Mouse (Mus musculus): ENCODE data around the gene Piezo1. TPM values are rescaled to one million over a fixed set of nuclear protein-coding genes. Genes with fewer than 3 reads are reported as not detected.

The Piezo1 gene
- polyA plus RNA-seq, 1 experiment from 2014 or later, result 2.1 TPM

DNA sequence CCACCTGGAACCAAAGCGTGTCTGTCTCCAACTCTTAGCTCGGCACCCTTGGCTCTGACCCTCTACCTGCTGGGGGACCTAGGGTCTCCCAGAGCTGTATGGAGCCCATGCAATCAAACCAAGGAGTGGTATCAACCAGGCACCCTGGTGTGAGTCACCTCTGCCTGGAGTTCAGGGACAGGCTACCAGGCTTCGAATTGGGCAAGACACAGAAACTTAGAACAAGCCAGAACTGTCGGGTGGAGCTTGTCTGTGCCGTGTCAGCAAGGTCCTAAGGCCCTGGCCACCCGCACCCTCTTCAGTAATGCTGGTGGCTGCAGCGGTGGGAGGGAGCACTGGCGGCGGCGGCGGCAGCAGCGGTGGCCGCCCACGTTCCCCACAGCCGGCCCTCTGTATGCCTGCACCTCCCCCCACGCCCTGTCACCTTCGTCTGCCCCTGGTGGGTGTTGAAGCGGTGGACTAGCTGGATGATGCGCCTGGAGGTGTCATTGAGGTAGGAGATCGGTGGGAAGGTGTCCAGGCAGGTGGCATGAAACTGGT, 114.5 kb downstream of the Piezo1 start:
- H3K27ac ChIP-seq (replicated peaks), result no peak overlapping the region
- peaks cover 11% of the 10 kb centered on the region for H3K4me1 ChIP-seq
- no peak overlapping the region for H3K9ac ChIP-seq (replicated peaks)
- H3K36me3 ChIP-seq, result peaks cover 38% of the 10 kb centered on the region
- no peaks in the 10 kb centered on the region for H3K27me3 ChIP-seq
- WGBS, result 89% methylated on average over 20 of the region's 20 CpGs
- H3K4me3 ChIP-seq, result no peak overlapping the region
- no peaks in the 10 kb centered on the region for H3K9me3 ChIP-seq
- ATAC-seq (replicated peaks), result no peak
- H3K4me2 ChIP-seq (replicated peaks), result no peak overlapping the region

DNA sequence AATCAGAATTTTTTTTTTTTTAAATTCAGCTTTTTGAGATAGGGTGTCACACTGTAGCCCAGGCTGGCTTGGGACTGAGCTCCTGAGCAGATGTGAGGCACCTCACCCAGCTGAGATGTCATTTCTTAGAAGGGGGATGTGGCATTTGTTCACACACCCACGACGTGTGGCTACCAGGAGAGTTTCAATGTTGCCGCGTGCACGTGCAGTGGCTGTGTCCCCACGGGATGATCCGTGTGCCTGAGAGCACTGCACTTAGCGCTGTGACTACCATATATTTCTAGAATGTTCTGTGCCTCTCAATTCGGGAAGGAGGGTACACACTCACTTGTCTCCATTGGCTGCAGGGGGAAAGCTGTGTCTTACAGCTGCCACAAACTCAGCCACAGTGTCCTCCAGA, 115.0 kb downstream of the Piezo1 start:
- 96% methylated on average over 9 of the region's 9 CpGs for WGBS
- Histone ChIP-seq H3K27me3 (no peaks in the 10 kb centered on the region), H3K4me2 (replicated peaks) (no peak overlapping the region), H3K36me3 (peaks cover 38% of the 10 kb centered on the region), H3K27ac (replicated peaks) (no peak overlapping the region), H3K4me3 (no peak overlapping the region), H3K9me3 (no peaks in the 10 kb centered on the region), H3K9ac (replicated peaks) (no peak overlapping the region), H3K4me1 (peaks cover 11% of the 10 kb centered on the region)
- ATAC-seq (replicated peaks), result no peak

- 89% methylated on average over 6 of the region's 6 CpGs for WGBS
- Histone ChIP-seq H3K36me3 (peaks cover 38% of the 10 kb centered on the region), H3K27ac (replicated peaks) (no peak overlapping the region)
Observed at GRCm38 (mm10) chr8:122435375-122435774, 115.8 kb downstream of the Piezo1 start.

GRCm38 (mm10) chr8:122433269-122433905, 117.7 kb downstream of the Piezo1 start:
- Histone ChIP-seq H3K27me3 (no peaks in the 10 kb centered on the region), H3K9me3 (no peaks in the 10 kb centered on the region), H3K27ac (replicated peaks) (no peak overlapping the region), H3K9ac (replicated peaks) (no peak overlapping the region), H3K4me2 (replicated peaks) (no peak overlapping the region), H3K4me1 (peaks cover 11% of the 10 kb centered on the region), H3K4me3 (no peak overlapping the region), H3K36me3 (peaks cover 34% of the 10 kb centered on the region)
- peak; percentile 32 for ATAC-seq (replicated peaks)
- 66% methylated on average over 11 of the region's 11 CpGs for WGBS

More at GRCm38 (mm10) chr8:122435375-122435774, 115.8 kb downstream of the Piezo1 start:
- no peaks in the 10 kb centered on the region for H3K9me3 ChIP-seq
- H3K27me3 ChIP-seq, result no peaks in the 10 kb centered on the region
- no peak overlapping the region for H3K4me3 ChIP-seq
- H3K9ac ChIP-seq (replicated peaks), result no peak overlapping the region
- no peak for ATAC-seq (replicated peaks)
- peaks cover 11% of the 10 kb centered on the region for H3K4me1 ChIP-seq
- H3K4me2 ChIP-seq (replicated peaks), result no peak overlapping the region

DNA sequence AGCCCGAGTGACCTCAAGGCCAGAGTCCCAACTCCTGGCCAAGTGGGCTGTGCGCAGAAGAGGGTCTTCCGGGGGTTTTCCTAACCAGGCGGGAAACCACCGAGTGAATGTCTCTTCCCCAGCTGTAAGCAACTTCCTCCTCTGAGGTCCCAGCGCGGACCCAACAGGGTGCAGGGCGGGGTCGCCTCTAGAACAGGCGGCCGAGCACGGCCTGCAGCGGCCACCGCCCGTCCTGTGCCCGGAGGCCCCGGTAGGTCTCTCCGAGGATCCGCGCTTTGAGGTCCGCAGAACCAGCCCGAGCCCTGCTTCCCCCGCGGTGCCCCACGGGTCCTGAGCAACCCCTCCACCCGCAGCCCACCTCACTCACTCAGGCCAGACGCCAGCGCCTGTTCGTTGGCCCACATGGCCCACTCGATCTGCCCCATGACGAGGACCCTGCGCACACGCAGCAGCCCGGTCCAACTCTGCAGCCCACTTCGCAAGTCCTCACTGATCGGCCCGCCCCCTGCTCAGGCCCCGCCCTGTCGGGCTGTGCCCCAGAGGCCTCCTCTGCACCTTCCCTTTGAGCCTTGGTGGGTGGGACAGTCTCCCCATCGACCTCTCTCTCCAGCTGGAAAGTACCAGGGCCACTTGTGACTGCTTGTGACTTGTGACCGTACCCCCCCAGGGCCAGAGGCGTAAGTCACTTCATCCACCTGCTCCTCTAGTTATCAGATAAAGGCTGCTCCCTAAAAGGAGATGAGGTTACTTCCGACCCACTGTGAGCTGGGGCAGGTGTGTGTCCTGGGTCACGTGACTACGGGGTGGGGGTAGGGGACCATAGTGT, 118.5 kb downstream of the Piezo1 start, which contains the start of gene Cyba:
Cyba (minus strand) TSS at position 488 of the 826 bp plus-strand sequence.
- Histone ChIP-seq H3K4me2 (replicated peaks) (peak within 1 kb of the TSS; percentile 57), H3K27ac (replicated peaks) (no peak within 1 kb of the TSS), H3K36me3 (peaks cover 32% of the 10 kb centered on the region), H3K4me1 (peaks cover 11% of the 10 kb centered on the region), H3K27me3 (no peaks in the 10 kb centered on the region), H3K9me3 (no peaks in the 10 kb centered on the region), H3K9ac (replicated peaks) (peak within 1 kb of the TSS; percentile 18; the same call in 1 of the 2 replicates), H3K4me3 (peak within 1 kb of the TSS; percentile 35)
- whole genome bisulfite sequencing, result 6% methylated on average over 43 of the region's 45 CpGs
- ATAC-seq (replicated peaks), result peak; percentile 66

Small RNA genes lying within 50 kb of the gene (microRNA-seq; reads per million reads assigned to microRNA genes)
- not detected for gene Gm24366

Other genes starting within 250 kb of the Piezo1 start
- gene Trhr2, start 190.6 kb downstream of the Piezo1 start, polyA plus RNA-seq (2015; fragmentation: Nextera tagmentation; extraction: Ambion mirVana), result not detected in 2 replicates
- 48.4 and 50.1 TPM in 2 replicates for gene Zc3h18, start 174.7 kb downstream of the Piezo1 start, polyA plus RNA-seq (2015; fragmentation: Nextera tagmentation; extraction: Ambion mirVana)
- gene Il17c, start 129.3 kb downstream of the Piezo1 start, polyA plus RNA-seq (2015; fragmentation: Nextera tagmentation; extraction: Ambion mirVana), result not detected in 2 replicates
- gene Cyba, start 118.4 kb downstream of the Piezo1 start, polyA plus RNA-seq (2015; fragmentation: Nextera tagmentation; extraction: Ambion mirVana), result 30.1 and 32.8 TPM in 2 replicates
- 50.3 and 51.7 TPM in 2 replicates for gene Mvd, start 107.9 kb downstream of the Piezo1 start, polyA plus RNA-seq (2015; fragmentation: Nextera tagmentation; extraction: Ambion mirVana)
- not detected in 2 replicates for gene Snai3, start 90.6 kb downstream of the Piezo1 start, polyA plus RNA-seq (2015; fragmentation: Nextera tagmentation; extraction: Ambion mirVana)
- 40.2 and 44.8 TPM in 2 replicates for gene Rnf166, start 75.3 kb downstream of the Piezo1 start, polyA plus RNA-seq (2015; fragmentation: Nextera tagmentation; extraction: Ambion mirVana)
- 79.0 and 84.4 TPM in 2 replicates for gene Ctu2, start 75.2 kb downstream of the Piezo1 start, polyA plus RNA-seq (2015; fragmentation: Nextera tagmentation; extraction: Ambion mirVana)
- 14.6 and 16.3 TPM in 2 replicates for gene Cdt1, start 16.7 kb upstream of the Piezo1 start, polyA plus RNA-seq (2015; fragmentation: Nextera tagmentation; extraction: Ambion mirVana)
- gene Aprt, start 25.6 kb upstream of the Piezo1 start, polyA plus RNA-seq (2015; fragmentation: Nextera tagmentation; extraction: Ambion mirVana), result 187 TPM in 2 replicates
- gene Galns, start 60.1 kb upstream of the Piezo1 start, polyA plus RNA-seq (2015; fragmentation: Nextera tagmentation; extraction: Ambion mirVana), result 4.4 and 4.5 TPM in 2 replicates
- 80.4 and 87.9 TPM in 2 replicates for gene Trappc2l, start 60.3 kb upstream of the Piezo1 start, polyA plus RNA-seq (2015; fragmentation: Nextera tagmentation; extraction: Ambion mirVana)
- not detected in 2 replicates for gene Pabpn1l, start 71.4 kb upstream of the Piezo1 start, polyA plus RNA-seq (2015; fragmentation: Nextera tagmentation; extraction: Ambion mirVana)
- 13.2 and 14.0 TPM in 2 replicates for gene Cbfa2t3, start 147.8 kb upstream of the Piezo1 start, polyA plus RNA-seq (2015; fragmentation: Nextera tagmentation; extraction: Ambion mirVana)
- gene Acsf3, start 224.2 kb upstream of the Piezo1 start, polyA plus RNA-seq (2015; fragmentation: Nextera tagmentation; extraction: Ambion mirVana), result 14.6 and 16.4 TPM in 2 replicates